Mouse (Mus musculus) forebrain, embryonic 15.5 days (tissue): ENCODE data around the gene Ngfr. TPM values are rescaled to one million over a fixed set of nuclear protein-coding genes. Genes with fewer than 3 reads are reported as not detected.

Experiments used
- ATAC-seq: fragments of 200-750 bp; cut with Nextera tagmentation; replicated peaks from 2 replicates; pipeline ENCODE4 v1.8.0; 2017; ENCODE audit warnings: mild to moderate bottlenecking, moderate TSS enrichment, moderate library complexity
- H3K27ac ChIP-seq: fragments of 300-500 bp; sonication (generic); replicated peaks from 2 replicates; pipeline ENCODE4 v1.5.1; 2015; ENCODE audit warnings: mild to moderate bottlenecking, inconsistent platforms
- H3K27me3 ChIP-seq: fragments of 300-500 bp; sonication (generic); 2 replicates; pipeline ENCODE4 v1.6.1; 2015; ENCODE audit warnings: inconsistent platforms
- H3K36me3 ChIP-seq: fragments of 300-500 bp; sonication (generic); 2 replicates; pipeline ENCODE4 v1.6.1; 2015; ENCODE audit warnings: mild to moderate bottlenecking, inconsistent platforms
- H3K4me1 ChIP-seq: fragments of 300-500 bp; sonication (generic); 2 replicates; pipeline ENCODE4 v1.6.1; 2015; ENCODE audit warnings: inconsistent platforms
- H3K4me2 ChIP-seq: fragments of 300-500 bp; sonication (generic); replicated peaks from 2 replicates; pipeline ENCODE4 v1.6.1; 2015; ENCODE audit warnings: mild to moderate bottlenecking, inconsistent platforms
- H3K4me3 ChIP-seq: fragments of 300-500 bp; sonication (generic); 2 replicates; pipeline ENCODE4 v1.5.1; 2015; ENCODE audit warnings: mild to moderate bottlenecking, inconsistent platforms
- H3K9ac ChIP-seq: fragments of 300-500 bp; sonication (generic); replicated peaks from 2 replicates; pipeline ENCODE4 v1.6.1; 2015; ENCODE audit warnings: mild to moderate bottlenecking, inconsistent platforms
- H3K9me3 ChIP-seq: fragments of 300-500 bp; sonication (generic); 2 replicates; pipeline ENCODE4 v1.6.1; 2016; ENCODE audit warnings: inconsistent platforms
- WGBS: fragments of 180-500 bp; shearing (Covaris S2); methylation state at CpG from one replicate; pipeline ENCODE4 v1.1.7; 2015; ENCODE audit warnings: mixed read lengths; 5-methylcytosine and 5-hydroxymethylcytosine counted together
- polyA plus RNA-seq: library from polyadenylated mRNA; unstranded; fragments of >200 nt; fragmentation: Nextera tagmentation; extraction: Ambion mirVana; gene quantifications from 2 replicates; pipeline ENCODE4 v1.2.1, GENCODE M21; 2015

The Ngfr gene
- polyA plus RNA-seq, 1 experiment from 2014 or later = 6.1 TPM

DNA sequence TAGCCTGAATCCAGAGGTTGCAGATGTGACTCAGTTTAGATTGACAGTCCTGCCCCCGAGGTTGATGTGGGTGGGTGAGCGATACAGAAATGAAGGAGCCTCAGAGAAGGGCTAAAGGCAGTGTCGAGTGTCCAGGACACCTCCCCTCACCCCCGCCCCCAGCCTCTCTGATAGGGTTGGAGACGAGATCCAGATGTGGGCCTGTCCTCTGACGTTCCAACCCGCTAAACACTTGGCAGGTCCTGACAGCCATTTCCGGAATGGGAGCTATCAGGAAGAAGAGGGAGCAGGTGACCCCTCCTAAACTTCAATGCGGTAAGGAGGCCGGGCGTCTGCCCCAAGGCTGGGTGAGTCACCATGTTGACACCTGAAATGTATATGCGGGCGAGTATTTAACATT lies 11.7 kb downstream of the Ngfr start:
- Histone ChIP-seq H3K9ac (no peak overlapping the region), H3K9me3 (no peaks in the 10 kb centered on the region), H3K4me3 (no peak overlapping the region), H3K4me1 (peaks cover 23% of the 10 kb centered on the region), H3K27ac (no peak overlapping the region), H3K36me3 (no peaks in the 10 kb centered on the region), H3K4me2 (no peak overlapping the region), H3K27me3 (peaks cover 32% of the 10 kb centered on the region)
- WGBS = 72% methylated on average over 13 of the region's 13 CpGs
- ATAC-seq = no peak

- no peak overlapping the region for H3K9ac ChIP-seq
- peaks cover 23% of the 10 kb centered on the region for H3K27me3 ChIP-seq
- H3K9me3 ChIP-seq = no peaks in the 10 kb centered on the region
- H3K4me3 ChIP-seq = no peak overlapping the region
- peaks cover 23% of the 10 kb centered on the region for H3K4me1 ChIP-seq
- no peak overlapping the region for H3K4me2 ChIP-seq
- 46% methylated on average over 6 of the region's 6 CpGs for WGBS
- ATAC-seq = peak; percentile 51
- H3K27ac ChIP-seq = no peak overlapping the region
- no peaks in the 10 kb centered on the region for H3K36me3 ChIP-seq
These were observed 12.7 kb downstream of the Ngfr start for GRCm38 (mm10) chr11:95574786-95575334.

DNA sequence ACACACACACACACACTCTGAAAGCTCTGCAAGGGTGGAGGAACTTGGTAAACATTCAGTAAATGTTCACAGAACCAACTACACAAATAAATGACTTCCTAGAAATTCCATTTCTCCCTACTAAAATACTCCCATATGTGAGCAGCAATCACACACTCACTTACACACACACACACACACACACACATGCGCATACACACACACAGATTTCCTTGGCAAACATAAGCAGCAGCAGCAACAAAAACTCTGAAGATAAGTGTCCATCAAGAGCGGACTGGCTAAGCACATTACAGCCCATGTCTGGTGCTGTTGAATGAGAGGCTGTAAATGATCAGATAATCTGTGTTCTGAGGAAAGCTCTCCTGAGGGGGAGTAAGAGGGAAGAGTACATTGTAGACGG lies 15.3 kb downstream of the Ngfr start:
- H3K27ac ChIP-seq = no peak overlapping the region
- no peak overlapping the region for H3K4me3 ChIP-seq
- no peak overlapping the region for H3K4me2 ChIP-seq
- H3K36me3 ChIP-seq = no peaks in the 10 kb centered on the region
- 59% methylated on average over 3 of the region's 3 CpGs for WGBS
- no peak for ATAC-seq
- H3K27me3 ChIP-seq = no peaks in the 10 kb centered on the region; the same call in 1 of the 2 replicates
- H3K9me3 ChIP-seq = no peaks in the 10 kb centered on the region
- H3K9ac ChIP-seq = no peak overlapping the region
- H3K4me1 ChIP-seq = peaks cover 18% of the 10 kb centered on the region

DNA sequence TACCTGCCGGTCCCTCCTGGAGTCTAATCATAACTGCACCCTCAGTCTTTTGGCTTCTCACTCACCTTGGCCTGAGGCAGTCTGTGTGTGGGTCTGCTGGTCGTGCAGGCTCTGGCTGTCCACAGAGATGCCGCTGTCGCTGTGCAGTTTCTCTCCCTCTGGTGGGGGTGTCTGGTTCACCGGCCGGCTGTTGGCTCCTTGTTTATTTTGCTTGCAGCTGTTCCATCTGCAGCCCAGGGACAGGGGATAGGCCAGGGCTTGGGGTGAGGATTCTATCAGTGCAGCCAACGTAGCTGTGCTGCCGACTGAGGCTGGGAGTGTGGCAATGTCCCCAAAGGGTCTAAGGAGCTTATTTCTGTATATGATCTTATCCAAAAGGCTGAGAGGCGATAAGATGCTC lies 15.8 kb downstream of the Ngfr start:
- 19% methylated on average over 9 of the region's 9 CpGs for WGBS
- Histone ChIP-seq H3K36me3 (no peaks in the 10 kb centered on the region), H3K27me3 (no peaks in the 10 kb centered on the region), H3K4me2 (no peak overlapping the region), H3K27ac (no peak overlapping the region), H3K9ac (no peak overlapping the region), H3K4me3 (no peak overlapping the region), H3K9me3 (no peaks in the 10 kb centered on the region), H3K4me1 (peaks cover 18% of the 10 kb centered on the region)
- ATAC-seq = no peak

DNA sequence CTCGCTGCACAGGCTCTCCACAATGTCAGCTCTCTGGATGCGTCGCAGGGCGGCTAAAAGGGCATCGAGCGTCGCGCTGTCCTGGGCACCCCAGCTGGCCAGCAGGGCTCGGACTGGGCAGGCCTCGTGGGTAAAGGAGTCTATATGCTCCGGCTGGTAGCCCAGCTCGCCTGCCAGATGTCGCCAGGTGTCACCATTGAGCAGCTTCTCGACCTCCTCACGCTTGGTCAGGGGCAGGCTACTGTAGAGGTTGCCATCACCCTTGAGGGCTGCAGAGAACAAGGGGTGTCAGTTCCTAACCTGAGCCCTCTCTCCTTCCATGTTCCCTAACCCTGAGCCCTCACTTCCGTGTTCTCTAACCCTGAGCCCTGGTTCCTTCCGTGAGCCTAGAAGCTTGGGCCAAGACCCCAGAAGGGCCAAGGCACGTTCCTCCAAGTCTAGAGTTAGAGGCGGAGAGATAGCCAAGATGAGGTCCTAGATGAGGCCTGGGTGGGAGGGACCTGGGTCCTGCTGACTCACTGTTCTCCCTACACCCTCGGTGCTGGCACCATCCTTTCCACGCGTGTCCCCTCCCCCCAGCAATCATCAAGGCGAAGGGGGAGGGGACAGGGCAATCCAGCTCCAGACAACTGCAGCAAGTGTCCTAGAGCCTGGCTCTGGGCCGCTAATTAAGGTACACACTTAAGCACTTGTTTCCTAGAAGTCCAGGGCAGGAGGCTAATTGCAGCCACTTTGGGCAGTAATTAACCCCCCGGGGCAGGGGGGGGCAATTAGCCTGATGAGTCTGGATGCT lies 16.5 kb downstream of the Ngfr start:
- no peak; the same call in 1 of the 2 replicates for ATAC-seq
- no peaks in the 10 kb centered on the region for H3K27me3 ChIP-seq
- H3K9me3 ChIP-seq = no peaks in the 10 kb centered on the region
- peaks cover 18% of the 10 kb centered on the region for H3K4me1 ChIP-seq
- no peak overlapping the region for H3K9ac ChIP-seq
- H3K4me3 ChIP-seq = no peak overlapping the region
- H3K4me2 ChIP-seq = no peak overlapping the region
- WGBS = 49% methylated on average over 25 of the region's 25 CpGs
- H3K27ac ChIP-seq = no peak overlapping the region
- H3K36me3 ChIP-seq = no peaks in the 10 kb centered on the region

DNA sequence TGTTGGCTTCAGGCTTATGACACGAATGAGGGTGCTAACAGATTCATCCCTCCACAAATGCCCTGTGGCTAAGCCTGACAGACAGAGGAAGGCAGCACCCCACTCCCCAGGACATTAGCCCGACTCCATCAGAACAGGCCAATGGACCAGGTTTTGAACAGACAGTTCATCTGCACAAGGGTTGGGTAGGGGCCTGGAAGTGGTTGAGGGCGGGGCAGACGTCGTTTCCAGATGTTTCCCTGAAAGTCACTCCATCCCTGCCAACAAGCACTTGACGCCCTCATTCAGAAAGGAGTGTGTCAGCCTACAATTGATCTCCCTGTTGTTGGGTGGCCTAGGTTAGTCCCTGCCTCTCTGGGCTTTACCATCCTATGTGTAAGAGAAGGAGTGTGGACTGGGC lies 17.6 kb downstream of the Ngfr start:
- H3K27ac ChIP-seq = no peak overlapping the region
- peaks cover 12% of the 10 kb centered on the region for H3K4me1 ChIP-seq
- no peaks in the 10 kb centered on the region for H3K36me3 ChIP-seq
- no peaks in the 10 kb centered on the region for H3K27me3 ChIP-seq
- no peak for ATAC-seq
- H3K9me3 ChIP-seq = no peaks in the 10 kb centered on the region
- no peak overlapping the region for H3K9ac ChIP-seq
- WGBS = 86% methylated on average over 6 of the region's 6 CpGs
- no peak overlapping the region for H3K4me3 ChIP-seq
- H3K4me2 ChIP-seq = no peak overlapping the region

- H3K4me1 ChIP-seq = peaks cover 9% of the 10 kb centered on the region; the same call in 1 of the 2 replicates
- H3K4me2 ChIP-seq = no peak overlapping the region
- no peaks in the 10 kb centered on the region for H3K36me3 ChIP-seq
- no peak for ATAC-seq
- no peak overlapping the region for H3K9ac ChIP-seq
- no peaks in the 10 kb centered on the region for H3K27me3 ChIP-seq
- H3K9me3 ChIP-seq = no peaks in the 10 kb centered on the region
- WGBS = 79% methylated on average over 8 of the region's 8 CpGs
- no peak overlapping the region for H3K27ac ChIP-seq
- no peak overlapping the region for H3K4me3 ChIP-seq
These were observed 19.4 kb downstream of the Ngfr start for GRCm38 (mm10) chr11:95567936-95568715.

DNA sequence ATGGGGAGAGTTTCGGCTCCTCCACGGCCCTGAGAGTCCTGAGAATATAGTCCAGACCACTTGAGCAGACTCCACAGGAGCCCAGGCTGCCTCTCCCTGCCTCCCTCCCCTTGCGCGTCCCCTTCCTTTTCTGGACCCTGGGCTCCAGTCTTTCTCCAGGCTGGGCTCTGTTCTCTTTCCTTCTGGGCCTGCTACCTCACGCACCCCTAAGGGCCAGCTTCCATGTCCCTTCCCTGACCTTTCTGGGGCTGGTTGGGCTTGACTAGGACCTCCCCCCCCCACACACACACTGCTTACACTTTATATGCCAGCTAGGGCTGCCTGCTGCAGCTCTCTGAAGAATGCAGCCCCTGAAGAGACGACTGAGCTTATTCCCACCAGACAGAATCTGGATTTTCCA lies 20.2 kb downstream of the Ngfr start:
- Histone ChIP-seq H3K9me3 (no peaks in the 10 kb centered on the region), H3K4me3 (no peak overlapping the region), H3K36me3 (no peaks in the 10 kb centered on the region), H3K27ac (no peak overlapping the region), H3K9ac (no peak overlapping the region), H3K4me2 (no peak overlapping the region), H3K4me1 (peaks cover 9% of the 10 kb centered on the region; the same call in 1 of the 2 replicates), H3K27me3 (no peaks in the 10 kb centered on the region)
- ATAC-seq = no peak
- 72% methylated on average over 6 of the region's 6 CpGs for WGBS

- peaks cover 4% of the 10 kb centered on the region for H3K4me1 ChIP-seq
- H3K27me3 ChIP-seq = no peaks in the 10 kb centered on the region
- H3K9ac ChIP-seq = no peak overlapping the region
- no peak overlapping the region for H3K4me3 ChIP-seq
- no peaks in the 10 kb centered on the region for H3K9me3 ChIP-seq
- H3K4me2 ChIP-seq = no peak overlapping the region
- 93% methylated on average over 10 of the region's 10 CpGs for WGBS
- H3K27ac ChIP-seq = no peak overlapping the region
- ATAC-seq = no peak
- no peaks in the 10 kb centered on the region for H3K36me3 ChIP-seq
These were observed 22.2 kb downstream of the Ngfr start for GRCm38 (mm10) chr11:95565327-95565726.

GRCm38 (mm10) chr11:95563849-95564248 lies 23.7 kb downstream of the Ngfr start:
- H3K9me3 ChIP-seq = no peaks in the 10 kb centered on the region
- H3K4me3 ChIP-seq = no peak overlapping the region
- peaks cover 7% of the 10 kb centered on the region for H3K4me1 ChIP-seq
- ATAC-seq = no peak
- no peaks in the 10 kb centered on the region for H3K27me3 ChIP-seq
- no peaks in the 10 kb centered on the region for H3K36me3 ChIP-seq
- H3K27ac ChIP-seq = no peak overlapping the region
- no peak overlapping the region for H3K9ac ChIP-seq
- no peak overlapping the region for H3K4me2 ChIP-seq
- 98% methylated on average over 5 of the region's 5 CpGs for WGBS

DNA sequence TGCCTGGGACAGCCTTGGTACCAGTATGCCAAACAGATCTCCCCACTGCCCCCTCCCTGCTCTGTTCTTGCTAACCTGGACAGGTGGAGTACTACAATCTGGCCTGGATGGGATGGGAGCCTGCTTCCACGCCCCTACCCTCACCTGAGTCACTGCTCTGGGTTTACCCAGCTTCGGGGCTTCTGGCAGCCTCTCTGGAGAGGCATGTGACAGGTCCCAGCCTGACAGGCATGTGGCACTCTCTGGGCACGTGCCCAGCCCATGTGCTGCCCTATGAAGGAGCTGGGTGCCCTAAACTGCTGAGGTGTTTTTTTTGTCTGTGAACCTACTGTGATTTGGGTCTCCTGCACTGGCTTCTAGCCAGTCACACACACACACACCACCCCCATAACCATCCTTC lies 26.8 kb downstream of the Ngfr start:
- Histone ChIP-seq H3K27ac (no peak overlapping the region), H3K9me3 (no peaks in the 10 kb centered on the region), H3K4me3 (no peak overlapping the region), H3K4me2 (no peak overlapping the region), H3K36me3 (no peaks in the 10 kb centered on the region), H3K9ac (no peak overlapping the region), H3K27me3 (no peaks in the 10 kb centered on the region), H3K4me1 (peaks cover 7% of the 10 kb centered on the region)
- no peak for ATAC-seq
- WGBS = 46% methylated on average over 3 of the region's 3 CpGs

GRCm38 (mm10) chr11:95559761-95560160 lies 27.8 kb downstream of the Ngfr start:
- Histone ChIP-seq H3K4me3 (no peak overlapping the region), H3K4me2 (no peak overlapping the region), H3K27ac (no peak overlapping the region), H3K27me3 (no peaks in the 10 kb centered on the region), H3K9me3 (no peaks in the 10 kb centered on the region), H3K9ac (no peak overlapping the region), H3K4me1 (peaks cover 7% of the 10 kb centered on the region), H3K36me3 (no peaks in the 10 kb centered on the region)
- 62% methylated on average over 2 of the region's 2 CpGs for WGBS
- ATAC-seq = no peak
